In the genomic region with DNA sequence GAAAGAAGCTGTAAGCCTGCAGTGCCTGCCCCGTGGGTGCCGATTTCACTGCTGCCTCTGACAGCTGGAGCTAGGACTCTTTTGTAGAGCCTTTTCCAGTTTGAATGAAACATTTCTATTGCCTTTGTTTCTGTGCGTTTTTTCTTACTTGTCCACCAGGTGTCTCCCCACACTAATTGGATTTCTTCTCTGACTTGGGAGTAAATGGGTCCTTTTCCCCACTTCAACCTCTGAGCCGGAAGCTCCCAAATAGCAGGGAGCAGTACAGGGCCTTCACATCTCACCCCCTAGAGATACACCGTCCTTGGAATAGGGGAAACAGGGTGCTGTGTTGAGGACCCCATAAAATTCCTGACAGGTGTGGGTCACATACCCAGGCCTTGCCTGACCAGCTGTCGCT, we compare ENCODE assay signal across 8 mouse cellular contexts. TPM values are rescaled to one million over a fixed set of nuclear protein-coding genes. Genes with fewer than 3 reads are reported as not detected.
DNase-seq lines count a peak whose midpoint lies in the region; ATAC-seq and TF ChIP-seq lines count a peak whose summit lies in the region.

No protein-coding gene starts in this region.

- peak overlapping the region; percentile 98 for H3K27ac ChIP-seq in embryonic facial prominence, embryonic 10.5 days (replicated peaks)
- H3K27ac ChIP-seq in intestine, postnatal 0 days (ENCODE audit: low read depth, low read length), result no peak overlapping the region
- H3K27ac ChIP-seq in midbrain, embryonic 16.5 days (ENCODE audit: low read length), result peak overlapping the region; percentile 73

- no peak for ATAC-seq in intestine, postnatal 0 days
- no peak for ATAC-seq in midbrain, embryonic 16.5 days

- peaks cover 61% of the 10 kb centered on the region for H3K4me1 ChIP-seq in embryonic facial prominence, embryonic 10.5 days
- H3K4me1 ChIP-seq in intestine, postnatal 0 days (replicated peaks; ENCODE audit: control insufficient read depth, insufficient read depth, low read length), result no peaks in the 10 kb centered on the region
- H3K4me1 ChIP-seq in midbrain, embryonic 16.5 days (ENCODE audit: control insufficient read depth, insufficient read depth, low read length), result peaks cover 24% of the 10 kb centered on the region

- WGBS in embryonic facial prominence, embryonic 10.5 days, result 49% methylated on average over 6 of the region's 6 CpGs
- WGBS in intestine, postnatal 0 days, result 36% methylated on average over 6 of the region's 6 CpGs
- WGBS in midbrain, embryonic 16.5 days, result 33% methylated on average over 6 of the region's 6 CpGs

- H3K4me2 ChIP-seq in intestine, postnatal 0 days (replicated peaks; ENCODE audit: low read depth), result no peak overlapping the region
- no peak overlapping the region for H3K4me2 ChIP-seq in midbrain, embryonic 16.5 days (ENCODE audit: low read length)

- H3K9ac ChIP-seq in intestine, postnatal 0 days (ENCODE audit: low read depth, low read length), result no peak overlapping the region
- H3K9ac ChIP-seq in midbrain, embryonic 16.5 days (ENCODE audit: low read depth, low read length), result 0 out of 2 replicates have a peak overlapping the region, but pooled peaks have one; percentile 38

- peak; percentile 45 for DNase-seq in kidney, adult 18-20 months
- no peak for DNase-seq in kidney, adult 11 months
- DNase-seq in embryonic facial prominence, embryonic 10.5 days (ENCODE audit: low spot score), result peak; percentile 21
- DNase-seq in right cerebral cortex, postnatal 36 days (ENCODE audit: low spot score in 2 of 2), result no peak
- no peak for DNase-seq in frontal cortex, postnatal 36 days (ENCODE audit: low spot score in 2 of 2)
- no peak for DNase-seq in gastrocnemius, postnatal 10 days

- H3K9me3 ChIP-seq in embryonic facial prominence, embryonic 10.5 days, result no peaks in the 10 kb centered on the region
- no peaks in the 10 kb centered on the region for H3K9me3 ChIP-seq in intestine, postnatal 0 days (ENCODE audit: control insufficient read depth)
- H3K9me3 ChIP-seq in midbrain, embryonic 16.5 days (replicated peaks; ENCODE audit: control insufficient read depth, low read length, poor library complexity, severe bottlenecking), result no peaks in the 10 kb centered on the region

- peaks cover 51% of the 10 kb centered on the region for H3K36me3 ChIP-seq in embryonic facial prominence, embryonic 10.5 days (replicated peaks)
- H3K36me3 ChIP-seq in intestine, postnatal 0 days (ENCODE audit: control insufficient read depth, insufficient read depth), result peaks cover 35% of the 10 kb centered on the region
- H3K36me3 ChIP-seq in midbrain, embryonic 16.5 days (ENCODE audit: control insufficient read depth, insufficient read depth, low read length), result peaks cover 8% of the 10 kb centered on the region

- no peak overlapping the region for H3K4me3 ChIP-seq in embryonic facial prominence, embryonic 10.5 days
- H3K4me3 ChIP-seq in intestine, postnatal 0 days (ENCODE audit: low read depth, low read length), result no peak overlapping the region
- H3K4me3 ChIP-seq in midbrain, embryonic 16.5 days (ENCODE audit: low read depth, low read length), result no peak overlapping the region

- peak; percentile 81 for TF ChIP-seq CTCF in intestine, postnatal 0 days (IDR thresholded peaks at IDR 0.05; ENCODE audit: low read depth)

- H3K27me3 ChIP-seq in embryonic facial prominence, embryonic 10.5 days (replicated peaks; ENCODE audit: low read depth, poor library complexity, severe bottlenecking), result no peaks in the 10 kb centered on the region
- H3K27me3 ChIP-seq in intestine, postnatal 0 days (replicated peaks; ENCODE audit: control insufficient read depth, insufficient read depth, low read length), result no peaks in the 10 kb centered on the region
- H3K27me3 ChIP-seq in midbrain, embryonic 16.5 days (ENCODE audit: control insufficient read depth, insufficient read depth, low read depth, low read length), result no peaks in the 10 kb centered on the region

RNA-seq across cellular contexts. Expression of a gene that starts 1.6 kb away (rescaled TPM):
- polyA plus RNA-seq in embryonic facial prominence, embryonic 10.5 days (2016; fragmentation: Nextera tagmentation; extraction: Ambion mirVana), result 69.8 and 75.0 TPM in 2 replicates
- 26.0 and 26.2 TPM in 2 replicates for polyA plus RNA-seq in intestine, postnatal 0 days (2015; fragmentation: Nextera tagmentation; extraction: Ambion mirVana)
- polyA plus RNA-seq in midbrain, embryonic 16.5 days (2015; fragmentation: Nextera tagmentation; extraction: Ambion mirVana), result 15.5 and 17.2 TPM in 2 replicates
- total RNA-seq in gastrocnemius, postnatal 10 days (2021), result 10 to 100 TPM; 35.4 to 43.4 TPM

RNA-seq across cellular contexts. Expression of a gene that starts 6.4 kb away (rescaled TPM):
- polyA plus RNA-seq in embryonic facial prominence, embryonic 10.5 days (2016; fragmentation: Nextera tagmentation; extraction: Ambion mirVana), result 70.6 and 74.8 TPM in 2 replicates
- polyA plus RNA-seq in intestine, postnatal 0 days (2015; fragmentation: Nextera tagmentation; extraction: Ambion mirVana), result 80.1 and 83.0 TPM in 2 replicates
- 88.6 and 92.9 TPM in 2 replicates for polyA plus RNA-seq in midbrain, embryonic 16.5 days (2015; fragmentation: Nextera tagmentation; extraction: Ambion mirVana)
- 10 to 100 TPM; 32.4 to 33.7 TPM for total RNA-seq in gastrocnemius, postnatal 10 days (2021)

RNA-seq across cellular contexts. Expression of a gene that starts 7.2 kb away (rescaled TPM):
- 40.9 and 41.8 TPM in 2 replicates for polyA plus RNA-seq in embryonic facial prominence, embryonic 10.5 days (2016; fragmentation: Nextera tagmentation; extraction: Ambion mirVana)
- polyA plus RNA-seq in intestine, postnatal 0 days (2015; fragmentation: Nextera tagmentation; extraction: Ambion mirVana), result 7.1 and 7.4 TPM in 2 replicates
- polyA plus RNA-seq in midbrain, embryonic 16.5 days (2015; fragmentation: Nextera tagmentation; extraction: Ambion mirVana), result 13.6 and 16.0 TPM in 2 replicates
- 10 to 100 TPM; 13.8 to 14.7 TPM for total RNA-seq in gastrocnemius, postnatal 10 days (2021)

RNA-seq across cellular contexts. Expression of a gene that starts 23.7 kb away (rescaled TPM):
- 3.7 and 4.8 TPM in 2 replicates for polyA plus RNA-seq in embryonic facial prominence, embryonic 10.5 days (2016; fragmentation: Nextera tagmentation; extraction: Ambion mirVana)
- polyA plus RNA-seq in intestine, postnatal 0 days (2015; fragmentation: Nextera tagmentation; extraction: Ambion mirVana), result 7.8 and 10.0 TPM in 2 replicates
- polyA plus RNA-seq in midbrain, embryonic 16.5 days (2015; fragmentation: Nextera tagmentation; extraction: Ambion mirVana), result 16.5 and 16.9 TPM in 2 replicates
- total RNA-seq in gastrocnemius, postnatal 10 days (2021), result 1 to 10 TPM; 1.6 TPM

RNA-seq across cellular contexts. Expression of a gene that starts 32.9 kb away (rescaled TPM):
- polyA plus RNA-seq in embryonic facial prominence, embryonic 10.5 days (2016; fragmentation: Nextera tagmentation; extraction: Ambion mirVana), result 0.27 and 0.65 TPM in 2 replicates
- 0.22 and 0.37 TPM in 2 replicates for polyA plus RNA-seq in intestine, postnatal 0 days (2015; fragmentation: Nextera tagmentation; extraction: Ambion mirVana)
- 2.9 and 3.9 TPM in 2 replicates for polyA plus RNA-seq in midbrain, embryonic 16.5 days (2015; fragmentation: Nextera tagmentation; extraction: Ambion mirVana)
- 10 to 100 TPM; 12.4 to 19.5 TPM for total RNA-seq in gastrocnemius, postnatal 10 days (2021)

Comparison
In these comparisons a context has a peak if more than half of its experiments do, and no peak if none do; other contexts are left out.
1. DNase-seq: peak in kidney, adult 18-20 months (single experiment) and embryonic facial prominence, embryonic 10.5 days (single experiment); none in kidney, adult 11 months (single experiment), right cerebral cortex, postnatal 36 days (0 of 2), frontal cortex, postnatal 36 days (0 of 2) and gastrocnemius, postnatal 10 days (single experiment).